Mouse (Mus musculus): ENCODE data around the gene Mc1r. TPM values are rescaled to one million over a fixed set of nuclear protein-coding genes. Genes with fewer than 3 reads are reported as not detected.

Mc1r gene
- polyA plus RNA-seq, 1 experiment = not detected

DNA sequence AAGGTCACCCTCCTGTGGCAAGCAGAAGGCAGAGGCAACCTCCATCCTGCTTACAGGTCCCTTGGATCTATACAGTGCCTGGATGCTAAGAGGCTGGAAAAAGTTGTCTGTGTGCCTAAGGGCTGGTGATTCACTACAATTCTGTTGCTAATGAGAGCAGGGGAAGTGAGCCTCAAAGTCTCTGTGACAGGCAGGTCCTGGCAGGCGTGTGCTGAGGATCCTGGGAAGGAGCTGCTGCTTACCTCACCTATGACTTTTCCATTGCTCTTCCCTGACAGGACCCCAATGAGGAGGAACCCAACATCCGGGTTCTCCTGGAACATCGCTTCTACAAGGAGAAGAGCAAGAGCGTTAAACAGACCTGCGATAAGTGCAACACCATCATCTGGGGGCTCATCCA, 47.0 kb downstream of the Mc1r start:
- Histone ChIP-seq H3K4me3 (ENCODE audit: extremely low read depth, insufficient read depth, insufficient read length) (no peak overlapping the region), H3K27ac (ENCODE audit: insufficient read depth, low read length) (no peak overlapping the region), H3K4me1 (ENCODE audit: control insufficient read depth, insufficient read depth, insufficient read length) (no peaks in the 10 kb centered on the region), H3K36me3 (ENCODE audit: control insufficient read depth, insufficient read depth, low read length) (peaks cover 12% of the 10 kb centered on the region), H3K27me3 (ENCODE audit: control insufficient read depth, insufficient read depth, low read length) (no peaks in the 10 kb centered on the region)
- no peak for TF ChIP-seq CTCF (IDR thresholded peaks at IDR 0.05; ENCODE audit: extremely low read depth, insufficient read depth, insufficient read length, insufficient replicate concordance)
- TF ChIP-seq POLR2A (IDR thresholded peaks at IDR 0.05; ENCODE audit: low read depth, low read length) = no peak
- 94% methylated on average over 5 of the region's 5 CpGs for WGBS
- no peak for DNase-seq (ENCODE audit: low read depth in 1 of 2, low spot score in 2 of 2)

DNA sequence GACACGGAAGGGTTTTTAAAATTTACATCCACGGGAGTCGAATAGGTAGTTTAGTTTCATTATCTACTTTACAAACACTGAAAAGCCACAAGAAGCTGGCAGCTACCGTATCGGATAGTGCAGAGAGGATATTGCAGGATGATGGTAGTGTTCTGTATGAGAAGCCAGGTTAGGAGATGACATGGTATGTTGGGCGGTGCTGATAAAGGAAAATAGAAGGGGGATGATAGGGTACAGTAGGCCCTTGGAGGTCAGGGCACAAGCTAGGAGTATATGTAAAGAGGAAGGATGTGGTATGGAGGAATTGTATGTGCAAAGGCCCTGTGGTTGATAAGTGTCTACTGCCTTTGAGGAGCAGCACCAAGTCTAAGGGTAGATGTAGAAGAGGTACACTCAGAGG, 47.7 kb downstream of the Mc1r start:
- H3K27me3 ChIP-seq (ENCODE audit: control insufficient read depth, insufficient read depth, low read length) = no peaks in the 10 kb centered on the region
- TF ChIP-seq POLR2A (IDR thresholded peaks at IDR 0.05; ENCODE audit: low read depth, low read length) (no peak), CTCF (IDR thresholded peaks at IDR 0.05; ENCODE audit: extremely low read depth, insufficient read depth, insufficient read length, insufficient replicate concordance) (no peak)
- H3K27ac ChIP-seq (ENCODE audit: insufficient read depth, low read length) = no peak overlapping the region
- no peaks in the 10 kb centered on the region for H3K4me1 ChIP-seq (ENCODE audit: control insufficient read depth, insufficient read depth, insufficient read length)
- H3K36me3 ChIP-seq (ENCODE audit: control insufficient read depth, insufficient read depth, low read length) = peaks cover 15% of the 10 kb centered on the region
- H3K4me3 ChIP-seq (ENCODE audit: extremely low read depth, insufficient read depth, insufficient read length) = no peak overlapping the region
- DNase-seq (ENCODE audit: low read depth in 1 of 2, low spot score in 2 of 2) = no peak
- WGBS = 85% methylated on average over 6 of the region's 6 CpGs

Other genes with a start within 250 kb of the Mc1r start
- 0.42 and 0.92 TPM in 2 replicates for gene Sult5a1, start 248.8 kb upstream of the Mc1r start, polyA plus RNA-seq (2012; rRNA removed)
- 1.3 and 1.6 TPM in 2 replicates for gene Dpep1, start 220.9 kb upstream of the Mc1r start, polyA plus RNA-seq (2012; rRNA removed)
- 70.5 and 85.0 TPM in 2 replicates for gene Chmp1a, start 194.3 kb upstream of the Mc1r start, polyA plus RNA-seq (2012; rRNA removed)
- gene Spata33, start 194.3 kb upstream of the Mc1r start, polyA plus RNA-seq (2012; rRNA removed) = 0.09 and 0.42 TPM in 2 replicates
- 39.2 and 45.2 TPM in 2 replicates for gene Cdk10, start 182.3 kb upstream of the Mc1r start, polyA plus RNA-seq (2012; rRNA removed)
- 12.1 and 13.9 TPM in 2 replicates for gene Spata2l, start 170.9 kb upstream of the Mc1r start, polyA plus RNA-seq (2012; rRNA removed)
- gene Zfp276, start 152.9 kb upstream of the Mc1r start, polyA plus RNA-seq (2012; rRNA removed) = 32.6 and 38.7 TPM in 2 replicates
- 55.7 and 110 TPM in 2 replicates for gene Vps9d1, start 152.8 kb upstream of the Mc1r start, polyA plus RNA-seq (2012; rRNA removed)
- gene Fanca, start 88.5 kb upstream of the Mc1r start, polyA plus RNA-seq (2012; rRNA removed) = 55.7 and 76.1 TPM in 2 replicates
- 0.88 and 1.1 TPM in 2 replicates for gene Spire2, start 74.4 kb upstream of the Mc1r start, polyA plus RNA-seq (2012; rRNA removed)
- gene Tcf25, start 33.4 kb upstream of the Mc1r start, polyA plus RNA-seq (2012; rRNA removed) = 137 and 149 TPM in 2 replicates
- gene Tubb3, start 4.3 kb downstream of the Mc1r start, polyA plus RNA-seq (2012; rRNA removed) = 2.7 and 3.9 TPM in 2 replicates
- 13.5 and 14.9 TPM in 2 replicates for gene Def8, start 16.4 kb downstream of the Mc1r start, polyA plus RNA-seq (2012; rRNA removed)
- gene Afg3l1, start 70.8 kb downstream of the Mc1r start, polyA plus RNA-seq (2012; rRNA removed) = 14.4 and 17.3 TPM in 2 replicates
- gene Dbndd1, start 108.4 kb downstream of the Mc1r start, polyA plus RNA-seq (2012; rRNA removed) = not detected in 2 replicates
- 2.3 and 2.8 TPM in 2 replicates for gene Gas8, start 111.7 kb downstream of the Mc1r start, polyA plus RNA-seq (2012; rRNA removed)
- gene Rhou, start 246.8 kb downstream of the Mc1r start, polyA plus RNA-seq (2012; rRNA removed) = 1.2 TPM in 2 replicates

Measured in spleen, adult 2 months (tissue).